In the genomic region with DNA sequence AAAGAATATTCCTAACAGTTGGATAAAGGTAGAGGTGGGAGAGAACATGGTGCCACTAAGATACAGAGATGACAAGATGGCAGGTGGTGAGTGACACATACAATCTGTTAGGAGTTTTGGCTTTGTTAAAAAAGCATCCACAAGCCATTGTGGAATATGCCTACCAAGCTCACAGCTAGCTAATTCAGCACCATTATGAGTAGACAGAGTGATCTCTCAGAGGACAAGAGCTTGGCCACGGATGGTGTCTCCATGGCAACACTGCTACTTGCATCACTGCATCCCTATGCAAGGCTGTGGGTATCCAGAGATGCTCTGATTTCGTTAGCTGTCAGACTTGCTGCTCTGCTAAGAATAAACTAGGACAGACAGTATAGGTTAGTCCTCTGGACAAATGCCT, we compare ENCODE assay signal across 10 mouse cellular contexts.
A peak's percentile ranks its signal among the peaks of the same experiment; 100 is the strongest.
DNase-seq lines count a peak whose midpoint lies in the region; ATAC-seq and TF ChIP-seq lines count a peak whose summit lies in the region.
"Had no signal": no experiment of that assay in that cellular context is flagged by ENCODE, and none has a peak within 500 bp of the region (broad histone marks: within the 10 kb centered on the region; RNA-seq: fewer than 3 reads in every experiment).

No protein-coding gene starts in this region.

- WGBS in forebrain, postnatal 0 days, result 14% methylated on average over 2 of the region's 2 CpGs
- 18% methylated on average over 2 of the region's 2 CpGs for whole genome bisulfite sequencing in neural tube, embryonic 14.5 days

- H3K9ac ChIP-seq in forebrain, postnatal 0 days, result no peak overlapping the region
- no peak overlapping the region for H3K9ac ChIP-seq in neural tube, embryonic 14.5 days (replicated peaks; ENCODE audit: low read depth, low read length)
- H3K9ac ChIP-seq: liver, embryonic 14.5 days had no signal

- H3K36me3 ChIP-seq in forebrain, postnatal 0 days (ENCODE audit: insufficient read depth), result no peaks in the 10 kb centered on the region
- no peaks in the 10 kb centered on the region for H3K36me3 ChIP-seq in neural tube, embryonic 14.5 days (ENCODE audit: control insufficient read depth, insufficient read depth, low read length)

- ATAC-seq in forebrain, postnatal 0 days, result peak; percentile 91
- peak; percentile 86; the same call in 1 of the 2 replicates for ATAC-seq in neural tube, embryonic 14.5 days (ENCODE audit: low read depth)

- no peaks in the 10 kb centered on the region for H3K27me3 ChIP-seq in forebrain, postnatal 0 days (ENCODE audit: insufficient read depth, low read length)
- no peaks in the 10 kb centered on the region for H3K27me3 ChIP-seq in neural tube, embryonic 14.5 days (ENCODE audit: control insufficient read depth, insufficient read depth, low read length)

- peak; percentile 74 for DNase-seq in layer of hippocampus, adult 11-12 months (ENCODE audit: low spot score)
- no peak for DNase-seq in layer of hippocampus, postnatal 25 days (ENCODE audit: extremely low spot score in 1 of 2, low spot score in 1 of 2)
- peak; percentile 76 for DNase-seq in forebrain, postnatal 0 days
- DNase-seq in layer of hippocampus, adult 2 months (ENCODE audit: low spot score in 2 of 2), result peak; percentile 57 to 86
- no peak for DNase-seq in adrenal gland, postnatal 36 days
- DNase-seq in adrenal gland, postnatal 14 days, result no peak
- DNase-seq: cerebellum, adult 9-10 months; kidney, postnatal 36 days had no signal

- no peaks in the 10 kb centered on the region for H3K9me3 ChIP-seq in forebrain, postnatal 0 days (ENCODE audit: low read length)
- H3K9me3 ChIP-seq in neural tube, embryonic 14.5 days (ENCODE audit: control insufficient read depth, low read length), result no peaks in the 10 kb centered on the region

- H3K27ac ChIP-seq in forebrain, postnatal 0 days (ENCODE audit: low read depth, low read length), result peak overlapping the region; percentile 30; the same call in 1 of the 2 replicates
- H3K27ac ChIP-seq in layer of hippocampus, adult 2 months, result peak overlapping the region; percentile 61
- H3K27ac ChIP-seq in neural tube, embryonic 14.5 days (ENCODE audit: low read depth, low read length), result peak overlapping the region; percentile 30; the same call in 1 of the 2 replicates
- H3K27ac ChIP-seq: liver, embryonic 14.5 days had no signal

- H3K4me3 ChIP-seq in forebrain, postnatal 0 days (ENCODE audit: low read depth, low read length), result no peak overlapping the region
- no peak overlapping the region; the same call in 1 of the 2 replicates for H3K4me3 ChIP-seq in layer of hippocampus, adult 2 months
- H3K4me3 ChIP-seq in neural tube, embryonic 14.5 days (ENCODE audit: low read depth, low read length), result no peak overlapping the region

- TF ChIP-seq CTCF in forebrain, postnatal 0 days (IDR thresholded peaks at IDR 0.05; ENCODE audit: low read depth), result no peak
- TF ChIP-seq CTCF in layer of hippocampus, adult 2 months (conservative IDR thresholded peaks at IDR 0.05), result no peak

- H3K4me2 ChIP-seq in forebrain, postnatal 0 days (ENCODE audit: low read depth), result no peak overlapping the region
- H3K4me2 ChIP-seq in neural tube, embryonic 14.5 days (ENCODE audit: low read depth, low read length), result no peak overlapping the region

- peaks cover 14% of the 10 kb centered on the region for H3K4me1 ChIP-seq in forebrain, postnatal 0 days (ENCODE audit: insufficient read depth)
- peaks cover 22% of the 10 kb centered on the region for H3K4me1 ChIP-seq in neural tube, embryonic 14.5 days (ENCODE audit: control insufficient read depth, insufficient read depth, low read length)

Comparison
In these comparisons a context has a peak if more than half of its experiments do, and no peak if none do; other contexts are left out.
1. DNase-seq: peak in layer of hippocampus, adult 11-12 months (single experiment), forebrain, postnatal 0 days (single experiment) and layer of hippocampus, adult 2 months (2 of 2); none in layer of hippocampus, postnatal 25 days (0 of 2), adrenal gland, postnatal 36 days (0 of 2) and adrenal gland, postnatal 14 days (single experiment).
2. Peak in every context shown above with its lines, with median percentiles within 50 percentile points of each other: H3K27ac ChIP-seq.